Mouse (Mus musculus): ENCODE measurements around the gene Gm26661.

DNA sequence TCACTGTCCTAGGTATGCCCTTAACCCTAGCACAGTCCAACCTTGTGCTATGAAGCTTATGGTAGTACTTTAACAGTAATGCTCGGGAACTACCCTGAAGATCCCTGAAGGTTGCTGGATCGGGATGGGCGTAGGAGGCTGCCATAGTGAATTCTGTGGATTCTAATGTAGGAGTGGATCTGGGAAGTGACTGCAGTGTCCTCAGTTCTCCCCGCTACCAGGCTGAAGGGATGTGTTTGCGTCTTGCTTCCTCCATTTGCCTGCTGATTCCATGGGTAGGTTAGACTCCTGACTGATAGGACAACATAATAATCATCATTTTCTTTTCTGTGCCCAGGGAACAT is 41.0 kb downstream of the Gm26661 start:
- TF ChIP-seq CTCF (IDR thresholded peaks at IDR 0.05; ENCODE audit: low read depth): no peak
- no peak for TF ChIP-seq EP300 (IDR thresholded peaks at IDR 0.05; ENCODE audit: low read depth)

All from liver, postnatal 0 days (tissue).